Mouse (Mus musculus): ENCODE data around the gene Armt1. TPM values are rescaled to one million over a fixed set of nuclear protein-coding genes. Genes with fewer than 3 reads are reported as not detected.

Armt1 gene
- 7.9 and 9.1 TPM in 2 replicates for polyA plus RNA-seq (2012; rRNA removed)

DNA sequence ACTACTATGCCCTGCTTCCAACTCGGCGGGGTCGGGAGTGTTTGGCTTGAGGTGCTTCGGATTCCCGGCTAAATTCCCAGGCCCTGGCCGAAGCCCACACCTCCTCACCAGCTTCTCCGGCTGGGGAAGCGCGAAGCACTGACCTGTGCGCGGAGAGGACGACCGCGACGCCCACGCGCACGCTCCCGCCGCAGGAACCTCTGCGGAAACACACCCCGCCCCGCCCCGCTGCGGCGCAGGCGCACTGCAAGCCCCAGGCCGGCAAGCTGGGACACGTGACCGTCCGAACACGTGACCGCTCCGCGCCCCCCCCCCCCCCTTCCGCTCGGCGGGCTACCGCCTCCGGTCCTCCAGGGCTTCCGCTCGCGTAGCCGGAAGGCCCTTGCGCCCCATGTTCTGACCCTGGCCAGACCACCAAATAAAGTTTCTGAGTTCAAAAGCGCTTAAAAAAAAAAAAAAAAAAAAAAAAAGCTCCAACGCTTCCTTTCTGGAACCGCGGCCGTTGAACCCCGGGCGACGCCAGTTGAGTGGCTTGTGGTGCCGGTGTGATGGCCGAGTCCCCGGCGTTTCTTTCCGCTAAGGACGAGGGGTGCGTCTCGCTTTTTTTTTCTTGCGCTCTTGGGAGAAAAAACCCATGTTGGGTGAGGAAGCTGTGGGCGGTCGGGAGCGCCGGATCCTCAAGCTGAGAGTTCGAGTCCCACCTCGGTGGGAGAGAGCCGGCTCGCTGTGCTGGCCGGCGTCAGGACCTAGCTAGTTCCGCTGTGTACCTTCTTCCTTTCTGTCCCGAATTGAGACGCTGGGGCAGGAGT lies at the start of gene Armt1, which contains the start of gene Rmnd1:
TSS of gene Armt1 (plus strand) at position 345 of the 809 bp plus-strand sequence.
TSS of gene Rmnd1 (minus strand) at position 266 of the 809 bp plus-strand sequence.
- no peaks in the 10 kb centered on the region for H3K36me3 ChIP-seq (ENCODE audit: control insufficient read depth, insufficient read depth, low read length)
- H3K4me1 ChIP-seq (ENCODE audit: control insufficient read depth, insufficient read depth, low read length) = peaks cover 7% of the 10 kb centered on the region
- peak within 1 kb of the TSS; percentile 98 for H3K4me3 ChIP-seq (ENCODE audit: insufficient read depth, low read depth, low read length)
- no peak for TF ChIP-seq CTCF (conservative IDR thresholded peaks at IDR 0.05; ENCODE audit: insufficient read depth, insufficient read length, low read depth, low read length)
- TF ChIP-seq POLR2A (IDR thresholded peaks at IDR 0.05; ENCODE audit: low read depth, low read length) = peak; percentile 84
- peak; percentile 97 for DNase-seq
- no peaks in the 10 kb centered on the region for H3K27me3 ChIP-seq (replicated peaks; ENCODE audit: control insufficient read depth, insufficient read depth, low read length)
- H3K27ac ChIP-seq (ENCODE audit: insufficient read depth, low read depth, low read length) = peak within 1 kb of the TSS; percentile 95
- under 1% methylated on average over 75 of the region's 75 CpGs for WGBS

DNA sequence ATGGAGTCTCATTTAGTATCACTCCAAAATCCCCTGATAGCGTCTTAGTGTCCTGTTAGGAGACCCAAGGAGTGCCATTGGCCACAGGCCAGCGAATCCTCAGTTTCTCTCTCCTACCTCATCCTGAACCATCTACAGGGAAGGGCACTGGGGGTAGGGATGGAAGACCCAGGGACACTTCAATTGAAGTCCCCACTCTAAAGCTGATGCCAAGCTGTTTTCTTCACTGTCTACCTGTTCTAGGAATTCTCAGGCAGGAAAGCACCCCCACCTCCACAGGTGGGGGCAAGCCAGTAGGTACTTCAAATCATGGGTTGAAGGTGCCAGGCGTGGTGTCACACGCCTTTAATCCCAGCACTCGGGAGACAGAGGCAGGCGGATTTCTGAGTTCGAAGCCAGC lies 48.0 kb upstream of the Armt1 start:
- Histone ChIP-seq H3K27me3 (replicated peaks; ENCODE audit: control insufficient read depth, insufficient read depth, low read length) (no peaks in the 10 kb centered on the region), H3K27ac (ENCODE audit: insufficient read depth, low read depth, low read length) (no peak overlapping the region), H3K4me3 (ENCODE audit: insufficient read depth, low read depth, low read length) (no peak overlapping the region), H3K36me3 (ENCODE audit: control insufficient read depth, insufficient read depth, low read length) (no peaks in the 10 kb centered on the region), H3K4me1 (ENCODE audit: control insufficient read depth, insufficient read depth, low read length) (peaks cover 8% of the 10 kb centered on the region)
- 92% methylated on average over 7 of the region's 7 CpGs for WGBS
- TF ChIP-seq CTCF (conservative IDR thresholded peaks at IDR 0.05; ENCODE audit: insufficient read depth, insufficient read length, low read depth, low read length) = no peak
- no peak for TF ChIP-seq POLR2A (IDR thresholded peaks at IDR 0.05; ENCODE audit: low read depth, low read length)
- no peak for DNase-seq

DNA sequence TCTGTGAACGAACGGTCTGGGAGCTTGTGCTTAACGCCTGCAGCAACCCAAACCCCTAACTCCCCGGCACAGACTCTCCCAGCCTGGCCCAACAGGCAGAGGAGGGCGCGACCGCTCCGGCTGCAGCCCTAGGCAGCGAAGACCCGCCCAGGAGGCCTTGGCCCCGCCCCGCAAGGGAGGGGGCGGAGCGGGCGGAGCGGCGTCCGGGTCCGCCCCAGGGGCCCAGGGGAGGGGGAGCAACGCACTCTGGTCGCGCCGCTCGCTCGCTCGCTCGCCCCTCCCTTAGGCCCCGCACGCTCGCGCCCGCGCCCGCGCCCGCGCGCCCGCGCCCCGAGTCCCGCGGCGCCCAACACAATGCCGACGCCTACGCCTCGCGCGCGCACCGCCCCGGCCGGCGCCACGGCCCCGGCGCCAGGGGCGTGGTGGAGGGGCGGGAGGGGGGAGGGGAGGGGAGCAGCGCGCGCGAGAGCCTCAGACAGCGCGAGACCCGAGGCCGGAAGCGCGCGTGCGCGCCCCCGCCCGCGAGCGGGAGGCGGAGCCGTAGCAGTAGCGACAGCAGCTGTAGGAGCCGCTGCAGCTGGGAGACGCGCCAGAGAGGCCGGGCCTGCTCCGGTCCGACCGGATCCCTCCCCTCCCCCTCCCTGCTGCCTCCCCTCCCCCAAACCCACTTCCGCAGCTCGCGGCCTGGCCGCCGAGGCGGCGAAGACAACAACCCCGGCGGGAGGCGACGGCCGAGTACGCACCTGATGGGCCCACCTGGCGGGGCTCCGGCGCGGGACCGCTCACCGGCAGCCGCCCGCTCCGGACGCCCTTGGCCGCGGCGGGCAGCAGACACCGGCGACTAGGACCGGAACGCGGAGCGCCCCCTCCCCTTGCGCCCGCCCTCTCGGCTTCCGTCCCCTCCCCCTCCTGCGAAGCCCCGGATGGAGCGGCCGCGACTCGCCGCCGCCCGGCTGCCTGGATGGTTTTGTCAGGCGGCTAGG lies 45.4 kb upstream of the Armt1 start:
- H3K36me3 ChIP-seq (ENCODE audit: control insufficient read depth, insufficient read depth, low read length) = no peaks in the 10 kb centered on the region
- H3K27ac ChIP-seq (ENCODE audit: insufficient read depth, low read depth, low read length) = peak overlapping the region; percentile 98
- H3K4me3 ChIP-seq (ENCODE audit: insufficient read depth, low read depth, low read length) = peak overlapping the region; percentile 60
- H3K27me3 ChIP-seq (replicated peaks; ENCODE audit: control insufficient read depth, insufficient read depth, low read length) = no peaks in the 10 kb centered on the region
- TF ChIP-seq POLR2A (IDR thresholded peaks at IDR 0.05; ENCODE audit: low read depth, low read length) = peak; percentile 56
- no peak for TF ChIP-seq CTCF (conservative IDR thresholded peaks at IDR 0.05; ENCODE audit: insufficient read depth, insufficient read length, low read depth, low read length)
- H3K4me1 ChIP-seq (ENCODE audit: control insufficient read depth, insufficient read depth, low read length) = peaks cover 29% of the 10 kb centered on the region
- peak; percentile 98 for DNase-seq
- under 1% methylated on average over 87 of the region's 133 CpGs for WGBS

DNA sequence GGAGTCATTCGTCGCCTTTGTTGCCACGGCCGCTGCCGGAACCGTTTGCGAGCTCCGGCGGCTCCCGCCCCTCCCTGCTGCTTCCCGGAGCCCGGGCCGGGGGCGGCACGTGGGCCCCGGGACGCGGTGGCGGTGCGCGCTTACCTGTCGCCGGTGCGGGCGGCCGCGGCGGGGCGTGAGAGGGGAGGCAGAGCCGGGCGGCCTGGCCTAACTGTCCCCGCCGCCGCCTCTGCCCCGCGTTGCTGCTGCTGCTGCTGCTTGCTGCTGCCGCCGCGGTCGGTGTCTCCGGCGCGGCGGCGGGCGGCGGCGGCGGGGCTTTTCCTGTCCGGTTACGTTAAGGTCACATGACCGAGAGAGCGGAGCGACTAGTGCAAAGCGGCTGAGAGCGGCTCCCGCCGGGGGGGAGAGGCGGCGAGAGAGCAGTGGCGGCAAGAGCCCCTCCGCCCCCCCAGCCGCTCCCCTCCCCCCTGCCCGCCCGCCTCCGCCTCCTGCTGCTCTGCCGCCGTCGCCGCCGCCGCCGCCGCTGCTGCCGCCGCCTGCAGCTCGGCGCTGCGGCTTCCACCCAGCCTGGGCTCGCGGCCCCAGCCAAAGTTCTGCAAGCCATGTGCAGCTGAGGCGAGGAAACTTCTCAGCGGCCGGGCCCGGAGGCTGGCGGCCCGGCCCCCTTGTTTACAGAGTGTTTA lies 44.4 kb upstream of the Armt1 start, which contains the start of gene Zbtb2:
TSS of gene Zbtb2 (minus strand) at position 408 of the 683 bp plus-strand sequence.
- H3K4me3 ChIP-seq (ENCODE audit: insufficient read depth, low read depth, low read length) = peak within 1 kb of the TSS; percentile 60
- no peaks in the 10 kb centered on the region for H3K36me3 ChIP-seq (ENCODE audit: control insufficient read depth, insufficient read depth, low read length)
- H3K4me1 ChIP-seq (ENCODE audit: control insufficient read depth, insufficient read depth, low read length) = peaks cover 29% of the 10 kb centered on the region
- WGBS = 1% methylated on average over 73 of the region's 87 CpGs
- peak; percentile 78 for DNase-seq
- TF ChIP-seq POLR2A (IDR thresholded peaks at IDR 0.05; ENCODE audit: low read depth, low read length) (no peak), CTCF (conservative IDR thresholded peaks at IDR 0.05; ENCODE audit: insufficient read depth, insufficient read length, low read depth, low read length) (no peak)
- no peaks in the 10 kb centered on the region for H3K27me3 ChIP-seq (replicated peaks; ENCODE audit: control insufficient read depth, insufficient read depth, low read length)
- H3K27ac ChIP-seq (ENCODE audit: insufficient read depth, low read depth, low read length) = peak within 1 kb of the TSS; percentile 98

DNA sequence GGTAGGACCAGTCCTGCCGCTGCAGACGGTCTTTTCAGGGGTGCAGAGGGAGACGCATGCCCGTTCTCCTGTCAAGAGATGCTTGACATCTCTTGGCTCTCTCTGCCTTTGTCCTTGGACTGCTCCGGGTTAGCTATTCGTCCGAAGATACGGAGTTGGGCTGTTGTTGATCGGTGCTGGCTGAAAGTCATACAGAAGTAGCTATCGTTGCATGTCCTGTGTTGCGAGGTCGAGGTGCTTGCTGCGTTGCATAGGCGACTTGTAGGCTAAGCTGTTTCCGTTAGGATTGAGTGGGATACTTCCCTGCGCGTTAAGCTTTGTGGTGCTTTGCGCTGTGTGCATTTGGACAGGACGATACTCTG lies 43.9 kb upstream of the Armt1 start:
- peak; percentile 43 for DNase-seq
- under 1% methylated on average over 19 of the region's 19 CpGs for WGBS
- H3K27ac ChIP-seq (ENCODE audit: insufficient read depth, low read depth, low read length) = peak overlapping the region; percentile 26
- no peaks in the 10 kb centered on the region for H3K36me3 ChIP-seq (ENCODE audit: control insufficient read depth, insufficient read depth, low read length)
- H3K4me3 ChIP-seq (ENCODE audit: insufficient read depth, low read depth, low read length) = peak overlapping the region; percentile 60
- H3K27me3 ChIP-seq (replicated peaks; ENCODE audit: control insufficient read depth, insufficient read depth, low read length) = no peaks in the 10 kb centered on the region
- no peak for TF ChIP-seq POLR2A (IDR thresholded peaks at IDR 0.05; ENCODE audit: low read depth, low read length)
- no peak for TF ChIP-seq CTCF (conservative IDR thresholded peaks at IDR 0.05; ENCODE audit: insufficient read depth, insufficient read length, low read depth, low read length)
- H3K4me1 ChIP-seq (ENCODE audit: control insufficient read depth, insufficient read depth, low read length) = peaks cover 25% of the 10 kb centered on the region

DNA sequence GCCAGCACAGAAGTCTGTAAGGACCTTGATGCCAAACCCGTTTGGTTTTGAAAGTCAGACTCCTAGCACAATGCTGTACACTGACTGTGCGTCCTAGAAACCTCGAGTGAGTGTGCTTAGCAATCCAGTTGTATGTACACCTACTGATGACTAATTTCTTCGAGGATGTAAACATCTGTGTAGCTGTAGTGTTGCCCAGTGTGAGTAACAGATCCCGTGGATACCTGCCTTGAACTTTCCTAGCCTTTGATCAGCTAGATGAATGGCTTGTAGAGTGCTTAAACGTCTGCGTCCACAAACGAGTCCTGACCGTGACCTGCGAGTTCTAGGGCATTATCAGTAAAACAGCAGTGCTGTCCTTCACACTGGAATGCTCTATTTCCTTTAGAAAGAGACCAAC lies 43.2 kb upstream of the Armt1 start:
- TF ChIP-seq CTCF (conservative IDR thresholded peaks at IDR 0.05; ENCODE audit: insufficient read depth, insufficient read length, low read depth, low read length) (no peak), POLR2A (IDR thresholded peaks at IDR 0.05; ENCODE audit: low read depth, low read length) (no peak)
- WGBS = 5% methylated on average over 10 of the region's 10 CpGs
- H3K4me3 ChIP-seq (ENCODE audit: insufficient read depth, low read depth, low read length) = peak overlapping the region; percentile 60
- no peaks in the 10 kb centered on the region for H3K36me3 ChIP-seq (ENCODE audit: control insufficient read depth, insufficient read depth, low read length)
- H3K27ac ChIP-seq (ENCODE audit: insufficient read depth, low read depth, low read length) = peak overlapping the region; percentile 32; the same call in 1 of the 2 replicates
- H3K4me1 ChIP-seq (ENCODE audit: control insufficient read depth, insufficient read depth, low read length) = peaks cover 25% of the 10 kb centered on the region
- H3K27me3 ChIP-seq (replicated peaks; ENCODE audit: control insufficient read depth, insufficient read depth, low read length) = no peaks in the 10 kb centered on the region
- peak; percentile 12 for DNase-seq
